Comparison of ENCODE assay signal across 8 mouse cellular contexts in the genomic region with DNA sequence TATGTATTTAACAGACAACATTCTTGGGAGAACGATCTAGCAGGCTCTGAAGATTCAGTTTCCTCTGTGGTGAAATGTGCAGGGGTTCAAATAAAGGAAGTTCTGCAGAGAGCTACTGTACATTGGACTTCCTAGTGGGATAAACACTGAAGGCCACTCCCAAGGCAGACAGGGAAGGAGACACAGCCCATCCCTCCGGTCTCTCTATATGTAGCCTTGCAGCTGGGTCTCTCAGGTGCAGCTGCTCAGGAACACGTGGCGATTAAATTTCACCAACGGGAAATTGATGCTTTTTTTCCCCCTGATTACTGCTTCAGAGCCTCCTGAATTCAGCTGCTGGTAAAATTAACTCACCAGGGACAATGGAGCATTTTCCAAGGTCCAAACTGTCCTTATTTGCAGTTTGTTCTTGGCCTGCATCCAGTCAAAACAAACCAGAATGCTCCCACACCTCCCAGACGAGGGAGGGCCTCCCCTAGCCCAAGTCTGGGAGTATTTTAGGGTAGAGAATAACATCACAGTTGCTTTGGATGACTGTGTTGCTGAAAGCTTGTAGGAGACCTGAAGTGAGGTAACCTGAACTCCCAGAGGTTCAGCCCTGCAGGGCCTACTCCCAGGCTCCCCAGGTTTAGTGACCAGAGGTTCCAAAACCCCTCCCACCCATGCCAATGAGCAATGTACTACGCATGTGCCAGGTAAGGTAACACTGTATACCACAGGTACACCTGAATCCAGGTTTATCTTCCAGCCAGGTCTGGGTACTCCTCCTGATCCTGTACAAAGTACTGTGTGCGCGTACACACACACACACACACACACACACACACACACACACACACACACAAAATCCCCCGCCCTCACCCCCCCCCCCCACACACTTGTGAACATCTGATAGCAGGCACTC.
DNase-seq lines count a peak whose midpoint lies in the region; ATAC-seq and TF ChIP-seq lines count a peak whose summit lies in the region.

No protein-coding gene starts in this region.

- H3K9me3 ChIP-seq in limb, embryonic 11.5 days (ENCODE audit: control insufficient read depth, low read length): no peaks in the 10 kb centered on the region
- H3K9me3 ChIP-seq in limb, embryonic 10.5 days (replicated peaks): no peaks in the 10 kb centered on the region
- H3K9me3 ChIP-seq in heart, embryonic 14.5 days (ENCODE audit: control insufficient read depth, low read length): no peaks in the 10 kb centered on the region
- H3K9me3 ChIP-seq in midbrain, embryonic 16.5 days (replicated peaks; ENCODE audit: control insufficient read depth, low read length, poor library complexity, severe bottlenecking): no peaks in the 10 kb centered on the region

- 76% methylated on average over 10 of the region's 10 CpGs for WGBS in limb, embryonic 11.5 days
- WGBS in limb, embryonic 10.5 days: 89% methylated on average over 9 of the region's 10 CpGs
- WGBS in heart, embryonic 14.5 days: 64% methylated on average over 9 of the region's 10 CpGs
- 33% methylated on average over 10 of the region's 10 CpGs for WGBS in large intestine, adult 2 months
- WGBS in midbrain, embryonic 16.5 days: 68% methylated on average over 9 of the region's 10 CpGs
- 86% methylated on average over 10 of the region's 10 CpGs for WGBS in thymus, adult 2 months

- H3K36me3 ChIP-seq in limb, embryonic 11.5 days (ENCODE audit: control insufficient read depth, insufficient read depth, low read length): no peaks in the 10 kb centered on the region
- H3K36me3 ChIP-seq in limb, embryonic 10.5 days: peaks cover 70% of the 10 kb centered on the region
- H3K36me3 ChIP-seq in heart, embryonic 14.5 days (ENCODE audit: control insufficient read depth, insufficient read depth, low read length): peaks cover 38% of the 10 kb centered on the region
- H3K36me3 ChIP-seq in midbrain, embryonic 16.5 days (ENCODE audit: control insufficient read depth, insufficient read depth, low read length): peaks cover 17% of the 10 kb centered on the region
- H3K36me3 ChIP-seq in thymus, adult 2 months (ENCODE audit: control insufficient read depth, insufficient read depth, low read length): peaks cover 10% of the 10 kb centered on the region; the same call in 1 of the 2 replicates

- no peak overlapping the region for H3K4me2 ChIP-seq in limb, embryonic 11.5 days (ENCODE audit: low read depth, severe bottlenecking)
- no peak overlapping the region for H3K4me2 ChIP-seq in heart, embryonic 14.5 days (ENCODE audit: low read length)
- no peak overlapping the region for H3K4me2 ChIP-seq in midbrain, embryonic 16.5 days (ENCODE audit: low read length)

- H3K27ac ChIP-seq in limb, embryonic 11.5 days (replicated peaks; ENCODE audit: low read depth, low read length): no peak overlapping the region
- H3K27ac ChIP-seq in limb, embryonic 10.5 days: no peak overlapping the region
- H3K27ac ChIP-seq in heart, embryonic 14.5 days (replicated peaks in 1 of 2; ENCODE audit: control insufficient read depth in 1 of 2, insufficient read depth in 1 of 2, low read depth in 2 of 2, low read length in 2 of 2): 0 out of 4 replicates have a peak overlapping the region, but pooled peaks of 1 of the 2 experiments have one; percentile 1
- H3K27ac ChIP-seq in midbrain, embryonic 16.5 days (ENCODE audit: low read length): no peak overlapping the region
- H3K27ac ChIP-seq in thymus, adult 2 months (ENCODE audit: control insufficient read depth, insufficient read depth, low read length): no peak overlapping the region

- peak; percentile 56; the same call in 1 of the 2 replicates for ATAC-seq in limb, embryonic 11.5 days (ENCODE audit: insufficient number of reproducible peaks, low FRiP score, low TSS enrichment, low read depth)
- peak; percentile 60; the same call in 1 of the 2 replicates for ATAC-seq in heart, embryonic 14.5 days (ENCODE audit: insufficient number of reproducible peaks, insufficient read depth, low FRiP score, low read depth)
- ATAC-seq in midbrain, embryonic 16.5 days: peak; percentile 50; the same call in 1 of the 2 replicates

- no peak overlapping the region for H3K4me3 ChIP-seq in limb, embryonic 11.5 days (ENCODE audit: low read depth, low read length)
- no peak overlapping the region for H3K4me3 ChIP-seq in limb, embryonic 10.5 days
- no peak overlapping the region for H3K4me3 ChIP-seq in heart, embryonic 14.5 days (ENCODE audit: control insufficient read depth in 1 of 2, insufficient read depth in 1 of 2, low read depth in 1 of 2, low read length in 2 of 2)
- H3K4me3 ChIP-seq in midbrain, embryonic 16.5 days (ENCODE audit: low read depth, low read length): no peak overlapping the region
- H3K4me3 ChIP-seq in thymus, adult 2 months (ENCODE audit: control insufficient read depth, insufficient read depth, low read length): no peak overlapping the region

- H3K4me1 ChIP-seq in limb, embryonic 11.5 days (ENCODE audit: control insufficient read depth, insufficient read depth, low read length): no peaks in the 10 kb centered on the region
- peaks cover 6% of the 10 kb centered on the region; the same call in 1 of the 2 replicates for H3K4me1 ChIP-seq in limb, embryonic 10.5 days
- peaks cover 7 to 14% of the 10 kb centered on the region in 2 experiments for H3K4me1 ChIP-seq in heart, embryonic 14.5 days (ENCODE audit: control insufficient read depth in 2 of 2, insufficient read depth in 2 of 2, low read length in 2 of 2)
- H3K4me1 ChIP-seq in midbrain, embryonic 16.5 days (ENCODE audit: control insufficient read depth, insufficient read depth, low read length): no peaks in the 10 kb centered on the region
- H3K4me1 ChIP-seq in thymus, adult 2 months (replicated peaks; ENCODE audit: control insufficient read depth, insufficient read depth, low read length): no peaks in the 10 kb centered on the region

- no peak for DNase-seq in limb, embryonic 11.5 days (ENCODE audit: low spot score)
- DNase-seq in limb, embryonic 10.5 days (ENCODE audit: low spot score): no peak
- peak; percentile 68 for DNase-seq in brain, embryonic 14.5 days (ENCODE audit: low read depth)
- DNase-seq in large intestine, adult 2 months (ENCODE audit: low read depth, low spot score): peak; percentile 27
- no peak for DNase-seq in thymus, adult 2 months
- no peak for DNase-seq in spleen, postnatal 4 days (ENCODE audit: low spot score in 2 of 2)

- TF ChIP-seq CTCF in brain, embryonic 14.5 days (IDR thresholded peaks at IDR 0.05; ENCODE audit: borderline replicate concordance, extremely low read depth, insufficient read depth, insufficient read length): no peak
- TF ChIP-seq CTCF in thymus, adult 2 months (IDR thresholded peaks at IDR 0.05; ENCODE audit: borderline replicate concordance, control insufficient read depth, extremely low read depth, insufficient read depth, low read length, poor library complexity): no peak

- H3K27me3 ChIP-seq in limb, embryonic 11.5 days (ENCODE audit: control insufficient read depth, insufficient read depth, low read length): no peaks in the 10 kb centered on the region
- H3K27me3 ChIP-seq in limb, embryonic 10.5 days (ENCODE audit: low read depth, poor library complexity, severe bottlenecking): no peaks in the 10 kb centered on the region
- H3K27me3 ChIP-seq in heart, embryonic 14.5 days (ENCODE audit: control insufficient read depth, insufficient read depth, low read length): no peaks in the 10 kb centered on the region
- H3K27me3 ChIP-seq in midbrain, embryonic 16.5 days (ENCODE audit: control insufficient read depth, insufficient read depth, low read depth, low read length): no peaks in the 10 kb centered on the region
- H3K27me3 ChIP-seq in thymus, adult 2 months (ENCODE audit: control insufficient read depth, insufficient read depth, low read length): no peaks in the 10 kb centered on the region

- no peak overlapping the region for H3K9ac ChIP-seq in limb, embryonic 11.5 days (ENCODE audit: low read length)
- no peak overlapping the region for H3K9ac ChIP-seq in heart, embryonic 14.5 days (ENCODE audit: low read length)
- no peak overlapping the region for H3K9ac ChIP-seq in midbrain, embryonic 16.5 days (ENCODE audit: low read depth, low read length)

- no peak for TF ChIP-seq POLR2A in brain, embryonic 14.5 days (IDR thresholded peaks at IDR 0.05; ENCODE audit: borderline replicate concordance, extremely low read depth, insufficient read depth, insufficient read length, poor library complexity, severe bottlenecking)
- TF ChIP-seq POLR2A in thymus, adult 2 months (IDR thresholded peaks at IDR 0.05; ENCODE audit: control insufficient read depth, extremely low read depth, insufficient read depth, low read length, poor library complexity): no peak

Comparison
In these comparisons a context has a peak if more than half of its experiments do, and no peak if none do; other contexts are left out.
1. DNase-seq: peak in brain, embryonic 14.5 days (single experiment) and large intestine, adult 2 months (single experiment); none in limb, embryonic 11.5 days (single experiment), limb, embryonic 10.5 days (single experiment), thymus, adult 2 months (single experiment) and spleen, postnatal 4 days (0 of 2).
2. Peak in every context shown above with its lines, with median percentiles within 50 percentile points of each other: ATAC-seq.